Mouse (Mus musculus) kidney, adult 8-10 months (tissue): ENCODE results near the gene Vgll4.

Source experiments
- DNase-seq, 2 experiments: peaks; one replicate each; pipeline ENCODE4 v3.0.0; 2022

Vgll4 gene

GRCm38 (mm10) chr6:114864421-114864820 is 105.4 kb downstream of the Vgll4 start:
- DNase-seq, result no peak

DNA sequence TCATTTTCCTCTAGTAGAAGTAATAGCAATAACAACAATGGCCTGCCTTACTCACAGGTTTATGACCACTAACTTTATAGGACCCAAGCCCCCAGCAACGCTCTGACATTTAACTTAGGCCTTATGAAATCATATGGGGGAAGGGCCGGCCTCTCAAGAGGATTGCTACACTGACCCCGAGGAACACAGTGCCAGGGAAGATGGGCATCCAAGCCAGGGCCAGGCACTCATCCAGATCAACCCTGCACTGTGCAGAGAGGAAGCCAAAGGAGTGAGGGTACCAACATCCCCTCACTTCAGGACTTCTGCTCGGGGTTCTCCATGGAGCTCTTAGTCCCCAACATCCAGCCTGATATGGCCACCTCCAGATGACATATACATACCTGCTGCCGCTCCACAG is 106.3 kb downstream of the Vgll4 start:
- DNase-seq, result peak in 1 of 2 experiments; percentile 36

DNA sequence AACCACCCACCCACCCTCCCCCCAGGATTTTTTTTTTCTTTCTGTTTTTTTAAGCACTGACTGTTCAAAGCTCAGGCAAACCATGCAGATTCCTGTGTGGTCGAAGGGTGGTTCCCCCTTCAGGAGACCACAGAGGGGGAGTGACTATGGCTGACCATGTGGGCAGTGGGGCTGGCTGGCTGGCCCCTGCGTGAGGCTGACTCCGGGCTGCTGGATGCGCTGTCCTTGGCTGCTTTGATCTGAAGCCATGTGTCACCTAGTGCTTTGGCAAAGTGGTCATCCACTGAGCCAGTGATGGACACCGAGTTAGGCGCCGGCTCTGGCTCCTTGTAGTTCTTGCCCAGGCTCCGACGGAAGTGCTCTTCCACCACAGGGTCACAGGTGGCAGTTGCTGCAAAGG is 107.7 kb downstream of the Vgll4 start:
- DNase-seq, result no peak

DNA sequence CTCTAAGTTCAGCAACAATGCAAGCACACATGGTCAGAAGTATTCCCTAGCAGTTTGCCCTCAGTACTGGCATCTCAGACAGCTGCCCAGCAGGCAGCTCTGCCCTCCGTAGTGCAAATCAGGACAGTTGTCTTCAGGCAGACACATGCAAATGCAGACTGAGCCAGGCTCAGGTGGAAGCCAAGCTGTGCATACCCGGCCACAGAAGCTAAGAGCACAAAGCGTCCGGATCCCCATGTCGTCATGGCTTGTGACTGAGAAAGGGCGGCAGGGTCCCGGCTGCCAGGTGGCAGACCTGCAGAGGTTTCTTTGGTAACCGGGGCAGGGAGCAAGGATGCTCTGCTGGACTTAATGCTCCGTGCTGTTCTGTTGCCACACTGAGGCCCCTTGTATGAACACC is 108.2 kb downstream of the Vgll4 start:
- DNase-seq, result no peak

GRCm38 (mm10) chr6:114860677-114861568 is 108.9 kb downstream of the Vgll4 start:
- DNase-seq, result peak in 1 of 2 experiments; percentile 5

DNA sequence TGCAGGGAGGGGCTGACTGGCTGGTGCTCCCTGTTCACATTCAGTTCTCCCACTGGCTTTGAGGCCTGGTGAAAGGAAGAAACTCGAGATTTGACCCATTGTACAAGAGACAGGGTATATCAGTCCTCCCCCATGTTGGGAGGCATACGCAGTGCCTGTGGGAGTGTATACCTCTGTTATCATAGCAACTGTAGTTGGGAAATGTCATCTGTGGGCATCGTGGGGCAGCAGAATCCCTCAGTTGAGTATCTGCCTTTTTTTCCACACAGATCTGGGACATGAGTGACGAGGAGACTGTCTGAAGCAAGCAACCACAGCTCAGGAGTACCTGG is 111.1 kb downstream of the Vgll4 start:
- no peak for DNase-seq

- no peak for DNase-seq
Measured at GRCm38 (mm10) chr6:114857996-114858721, 111.6 kb downstream of the Vgll4 start.

DNA sequence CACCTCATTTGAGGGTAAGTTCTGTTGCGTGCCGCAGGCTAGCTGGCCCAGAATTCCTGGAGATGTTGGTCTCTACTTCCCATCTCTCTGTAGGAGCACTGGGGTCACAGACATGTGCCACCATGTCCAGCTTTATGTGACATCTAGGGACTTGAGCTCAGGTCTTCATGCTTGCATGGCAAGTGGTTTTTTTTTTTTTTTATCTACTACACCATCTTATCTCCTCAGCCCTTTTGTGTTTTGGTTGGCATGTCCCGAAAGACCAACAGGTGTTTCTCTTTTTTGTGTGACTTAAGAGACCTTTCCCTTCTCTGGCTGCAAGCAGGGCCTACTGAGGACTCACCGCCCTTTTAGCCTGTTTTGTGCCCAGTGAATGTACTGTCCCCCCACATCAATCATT is 113.3 kb downstream of the Vgll4 start:
- DNase-seq, result no peak

- DNase-seq, result no peak
Measured at GRCm38 (mm10) chr6:114855644-114856043, 114.2 kb downstream of the Vgll4 start.

DNA sequence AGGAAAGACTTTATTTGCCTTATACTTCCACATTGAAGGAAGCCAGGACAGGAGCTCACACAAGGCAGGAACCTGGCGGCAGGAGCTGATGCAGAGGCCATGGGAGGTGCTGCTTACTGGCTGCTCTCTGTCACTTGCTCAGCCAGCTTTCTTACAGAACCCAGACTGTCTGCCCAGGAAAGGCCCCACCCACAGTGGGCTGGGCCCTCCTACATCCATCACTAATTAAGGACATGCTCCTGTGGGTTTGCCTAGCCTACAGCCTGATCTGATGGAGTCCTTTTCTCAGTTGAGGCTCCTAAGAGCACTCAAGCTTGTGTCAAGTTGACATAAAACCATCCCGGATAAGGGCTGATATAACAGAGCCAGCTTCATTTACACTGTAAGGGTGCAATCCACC is 115.4 kb downstream of the Vgll4 start:
- no peak for DNase-seq

GRCm38 (mm10) chr6:114852739-114853138 is 117.1 kb downstream of the Vgll4 start:
- DNase-seq, result no peak

DNA sequence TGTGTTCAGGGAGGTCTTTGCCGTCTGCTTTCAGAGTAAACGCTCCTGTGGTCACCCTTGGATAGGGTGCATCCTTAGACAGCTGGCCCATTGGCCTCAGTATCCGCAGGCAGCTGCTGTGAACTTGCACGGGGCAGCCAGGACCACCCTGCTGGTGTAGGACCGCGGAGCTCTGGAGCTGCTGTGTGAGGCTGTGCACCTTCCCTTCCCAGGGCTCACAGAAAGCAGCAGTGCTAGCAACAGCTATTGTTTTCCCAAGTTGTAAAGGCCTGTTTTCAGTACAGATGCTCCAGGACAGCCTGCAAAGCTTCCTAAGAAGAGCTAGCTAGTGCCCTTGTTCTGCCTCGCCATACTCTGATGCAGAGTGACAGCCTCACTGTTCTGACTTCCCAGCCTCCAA is 118.1 kb downstream of the Vgll4 start:
- DNase-seq, result no peak

GRCm38 (mm10) chr6:114849787-114850186 is 120.0 kb downstream of the Vgll4 start:
- DNase-seq, result no peak

GRCm38 (mm10) chr6:114848761-114849160 is 121.0 kb downstream of the Vgll4 start:
- DNase-seq, result no peak

DNA sequence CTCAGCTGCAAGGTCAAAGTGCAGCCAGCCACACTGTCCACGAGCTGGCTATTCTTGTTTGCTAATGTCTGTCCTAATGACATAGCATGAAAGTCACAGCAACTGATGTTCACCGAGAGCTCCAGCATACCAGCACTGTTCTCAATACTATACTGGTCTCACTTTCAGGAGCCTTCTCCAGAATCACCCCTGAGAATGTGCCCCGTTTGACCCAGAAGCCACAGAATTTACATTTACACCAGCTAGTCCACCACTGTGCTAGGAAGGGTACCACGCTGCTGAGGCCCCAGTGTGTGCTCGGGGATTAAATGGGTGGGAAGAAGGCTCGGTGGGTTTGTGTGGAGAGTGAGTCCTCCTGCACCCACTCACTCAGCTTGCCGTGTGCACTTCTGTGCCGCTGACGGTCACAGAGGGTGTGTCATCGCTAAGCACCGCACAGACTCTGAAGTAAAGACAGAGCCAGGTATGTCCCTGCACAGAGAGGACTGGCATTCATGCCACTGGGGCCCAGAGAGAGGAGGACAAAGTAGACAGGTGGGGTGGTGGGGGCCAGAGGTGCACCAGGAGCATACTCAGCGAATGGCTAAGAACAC is 122.1 kb downstream of the Vgll4 start:
- DNase-seq, result no peak

DNA sequence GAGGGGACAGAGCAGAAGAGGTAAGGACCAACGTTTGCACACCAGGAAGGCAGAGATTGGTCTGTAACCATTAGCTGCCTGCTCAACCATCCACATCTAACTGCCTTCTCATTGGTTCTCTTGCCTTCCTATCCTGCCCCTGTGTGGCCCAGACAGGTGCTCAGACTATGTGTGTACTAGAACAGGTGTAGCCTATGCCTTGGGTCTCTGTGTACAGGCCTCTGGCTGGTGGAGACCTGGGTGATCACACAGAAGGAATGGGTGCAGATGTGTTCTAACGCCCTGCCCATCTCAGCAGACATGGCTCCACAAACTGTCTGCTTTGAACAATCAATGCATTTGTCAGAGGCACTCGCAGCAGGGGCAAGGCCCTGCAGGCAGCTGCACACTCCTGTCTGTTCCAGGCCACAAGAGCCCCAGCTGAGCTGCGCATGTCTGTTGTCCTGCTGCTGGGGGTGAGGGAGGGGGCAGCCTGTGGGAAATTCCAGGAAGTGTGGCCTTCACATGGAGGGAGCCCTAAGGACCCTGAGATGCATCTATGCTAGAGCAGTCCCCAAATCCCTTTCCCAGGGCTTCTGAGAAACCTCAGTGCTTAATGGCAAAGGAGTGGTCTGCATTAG is 123.5 kb downstream of the Vgll4 start:
- DNase-seq, result no peak

- DNase-seq, result no peak
Measured at GRCm38 (mm10) chr6:114842863-114843262, 126.9 kb downstream of the Vgll4 start.

- DNase-seq, result no peak
Measured at GRCm38 (mm10) chr6:114842131-114842530, 127.7 kb downstream of the Vgll4 start.

DNA sequence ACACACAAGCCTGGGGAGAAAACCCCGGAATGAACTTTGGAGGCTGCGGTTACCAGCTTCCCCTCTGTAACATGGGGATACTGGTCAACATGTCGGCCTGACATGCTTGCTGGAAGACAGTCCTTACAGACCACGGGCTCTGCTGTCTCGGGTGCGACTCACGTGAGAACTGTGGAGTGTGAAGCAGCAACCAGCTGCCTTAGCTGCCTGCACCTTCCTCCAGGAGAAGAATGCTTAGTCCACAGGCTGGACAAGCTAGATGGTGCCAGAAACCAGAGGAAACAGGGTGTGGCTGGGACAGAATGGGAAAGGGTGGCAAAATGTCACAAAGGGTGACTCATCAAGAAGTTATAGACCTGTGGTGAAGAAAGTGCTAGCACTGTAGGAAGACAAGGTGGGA is 129.8 kb downstream of the Vgll4 start:
- no peak for DNase-seq

DNA sequence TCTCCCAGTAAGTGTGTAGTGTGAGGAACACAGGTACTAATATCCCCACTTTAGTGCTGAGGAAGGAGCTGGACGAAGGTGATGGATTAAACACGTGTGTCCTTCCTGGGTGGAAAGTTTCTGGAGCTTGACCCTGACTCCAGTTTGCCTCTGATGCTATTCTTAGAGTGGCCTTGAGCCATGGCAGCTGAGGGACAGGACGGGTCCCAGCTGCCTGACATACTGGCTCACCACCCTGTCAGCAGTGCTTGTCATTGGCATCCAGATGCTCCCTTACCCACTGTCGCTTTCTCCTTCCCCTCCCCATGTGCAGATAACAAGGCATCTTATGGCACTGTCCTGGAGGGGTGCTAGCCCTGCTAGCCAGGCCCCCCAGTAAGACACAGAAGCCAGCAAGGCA is 130.9 kb downstream of the Vgll4 start:
- DNase-seq, result no peak

- DNase-seq, result no peak
Measured at GRCm38 (mm10) chr6:114836433-114836832, 133.4 kb downstream of the Vgll4 start.

DNA sequence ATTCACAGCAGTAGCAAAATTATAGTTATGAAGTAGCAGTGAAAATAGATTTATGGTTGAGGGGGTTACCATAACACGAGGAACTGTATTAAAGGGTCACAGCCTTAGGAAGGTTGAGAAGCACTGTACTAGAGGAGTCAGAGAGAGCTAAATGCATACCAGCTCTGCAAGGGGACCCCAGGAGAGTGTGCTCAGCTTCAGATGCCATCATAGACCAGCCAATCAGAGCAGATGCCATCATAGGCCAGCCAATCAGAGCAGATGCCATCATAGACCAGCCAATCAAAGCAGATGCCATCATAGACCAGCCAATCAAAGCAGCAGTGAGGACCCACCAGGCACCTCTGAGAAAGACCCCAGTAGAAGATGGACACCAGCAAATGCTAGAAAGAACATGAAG is 134.0 kb downstream of the Vgll4 start:
- DNase-seq, result no peak

- DNase-seq, result no peak
Measured at GRCm38 (mm10) chr6:114835344-114835743, 134.4 kb downstream of the Vgll4 start.
